Mouse (Mus musculus): ENCODE results near the gene Bglap.

Bglap gene

DNA sequence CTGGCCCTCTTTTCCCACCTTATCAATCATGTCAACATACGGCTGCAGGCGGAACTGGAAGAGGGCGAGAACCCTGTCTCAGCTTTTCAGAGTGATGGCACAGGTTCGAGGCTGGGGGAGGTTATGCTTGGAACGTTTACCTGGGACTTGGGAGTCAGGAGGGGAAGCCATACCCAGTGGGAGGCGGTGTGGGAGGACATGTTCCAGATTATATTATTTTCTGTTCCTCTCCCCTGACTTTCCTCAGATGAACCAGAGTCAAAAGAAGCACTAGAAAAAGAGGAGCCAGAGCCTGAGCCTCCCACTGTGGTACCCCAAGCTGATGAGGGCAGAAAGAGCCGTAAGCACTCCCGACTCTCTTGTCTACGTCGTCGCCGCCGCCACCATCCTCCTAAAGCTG lies 33.5 kb downstream of the Bglap start:
- no peak for DNase-seq (ENCODE audit: low spot score in 2 of 2)

DNA sequence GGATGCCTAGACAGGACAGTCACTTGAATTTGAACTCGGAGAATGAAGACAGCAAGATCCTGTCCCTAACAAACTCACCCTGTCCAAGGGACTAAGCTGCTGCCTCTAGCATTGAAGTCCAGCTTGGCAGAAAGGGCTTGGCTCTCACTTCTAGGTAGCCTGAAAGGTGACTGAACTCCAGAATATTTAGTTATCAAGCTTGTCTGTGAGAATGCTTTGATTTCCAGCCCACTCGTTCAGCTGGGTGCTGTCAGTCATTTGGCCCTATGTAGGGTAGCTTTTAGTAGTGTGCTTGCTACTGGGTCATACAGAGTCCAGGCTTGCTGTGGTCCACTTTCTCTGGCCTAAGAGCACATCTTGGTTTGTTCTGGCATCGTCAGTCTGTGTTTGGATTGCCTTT lies 45.3 kb downstream of the Bglap start:
- DNase-seq (ENCODE audit: low spot score in 2 of 2) = no peak

DNA sequence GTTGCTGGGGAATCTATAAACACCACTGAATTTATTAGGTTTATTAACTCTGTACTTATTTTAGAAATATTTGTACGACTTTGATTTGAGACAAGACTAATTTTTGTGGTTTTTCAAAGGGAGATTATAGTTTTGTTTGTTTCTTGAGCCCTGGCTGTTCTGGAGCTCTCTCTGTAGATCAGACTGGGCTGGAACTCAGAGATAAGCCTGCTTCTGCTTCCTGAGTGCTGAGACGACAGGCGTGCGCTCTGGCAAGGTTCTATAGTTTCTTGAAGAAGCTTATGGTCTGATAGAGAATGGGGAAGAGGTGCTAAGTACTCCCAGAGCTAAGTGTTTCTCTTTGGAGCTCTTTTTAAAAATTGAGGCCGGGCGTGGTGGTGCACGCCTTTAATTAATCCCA lies 45.9 kb downstream of the Bglap start:
- no peak for DNase-seq (ENCODE audit: low spot score in 2 of 2)

DNA sequence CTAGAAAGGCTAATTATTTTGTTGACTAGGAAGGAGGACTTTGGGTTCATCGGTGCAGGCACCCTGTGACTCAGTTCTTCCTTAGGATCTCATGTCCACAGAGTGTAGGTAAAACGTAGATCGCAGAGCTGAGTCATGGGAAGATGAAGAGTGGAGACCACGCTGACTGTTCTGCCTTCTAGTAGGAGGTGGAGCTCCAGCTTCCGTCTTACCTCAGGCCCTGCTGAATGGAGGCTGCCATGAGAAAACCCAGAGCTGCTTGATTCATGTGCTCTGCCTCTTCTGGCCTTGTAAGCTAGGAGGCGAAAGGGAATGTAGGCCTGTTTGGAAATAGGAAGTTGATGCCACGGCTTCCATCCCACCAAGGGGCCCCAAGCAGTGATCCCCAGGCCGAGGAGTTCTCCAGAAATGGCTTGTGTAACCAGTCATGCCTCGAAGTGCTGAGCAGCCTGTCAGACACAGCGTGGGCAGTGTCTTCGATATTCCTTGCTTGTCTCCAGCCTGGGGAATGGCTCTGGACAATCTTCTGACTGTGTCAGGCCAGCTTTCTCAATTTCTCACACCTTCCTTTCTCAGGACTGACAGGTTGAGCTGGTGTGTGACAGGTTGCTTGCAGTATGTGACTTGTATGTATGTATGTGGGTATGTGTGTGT lies 46.8 kb downstream of the Bglap start:
- no peak for DNase-seq (ENCODE audit: low spot score in 2 of 2)

DNA sequence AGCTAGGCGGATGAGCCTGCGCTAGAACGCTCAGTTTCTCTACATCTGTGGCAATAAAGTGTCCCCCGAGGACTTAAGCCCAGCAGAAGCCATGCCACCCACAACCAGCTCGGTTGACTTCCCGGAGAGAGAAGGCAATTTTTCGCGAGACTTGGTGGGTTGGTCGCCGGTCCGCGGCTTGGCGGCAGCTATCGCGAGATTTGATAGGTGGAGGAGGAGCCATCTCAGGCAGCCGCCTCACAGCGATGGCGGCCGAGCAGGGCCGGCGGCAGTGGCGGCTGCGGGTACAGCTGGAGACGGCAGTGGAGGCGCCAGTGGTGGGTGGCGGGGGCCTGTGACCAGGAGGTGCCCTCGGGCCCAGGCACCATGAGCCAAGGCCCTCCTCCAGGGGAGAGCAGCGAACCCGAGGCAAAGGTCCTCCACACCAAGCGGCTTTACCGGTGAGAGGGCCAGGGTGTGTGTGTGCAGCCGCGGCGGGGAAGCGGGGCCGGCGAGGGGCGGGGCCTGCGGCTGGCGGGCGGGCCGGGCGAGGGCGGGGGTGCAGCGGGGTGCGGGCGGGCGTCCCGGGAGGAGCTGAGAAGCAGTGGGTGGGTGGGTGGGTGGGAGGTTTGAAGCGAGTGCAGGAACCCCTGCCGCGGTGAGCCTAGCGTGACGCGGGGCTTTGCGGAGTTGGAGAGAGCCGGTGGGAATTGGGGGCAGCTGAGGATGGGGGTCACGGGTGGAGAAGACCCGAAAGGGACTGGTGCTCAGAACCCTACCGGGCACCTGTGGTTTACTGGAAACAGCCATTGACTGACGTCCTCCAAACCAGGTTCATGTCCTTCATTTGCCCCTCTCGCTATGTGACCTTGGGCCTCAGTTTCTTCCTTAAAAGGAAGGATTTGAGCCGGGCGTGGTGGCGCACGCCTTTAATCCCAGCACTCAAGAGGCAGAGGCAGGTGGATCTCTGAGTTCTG lies 47.9 kb downstream of the Bglap start, which contains the start of the genes Tmem79 and Smg5:
TSS of gene Tmem79 (minus strand) at position 91 of the 956 bp plus-strand sequence.
TSS of gene Smg5 (plus strand) at position 203 of the 956 bp plus-strand sequence.
- peak; percentile 96 to 97 for DNase-seq (ENCODE audit: low spot score in 2 of 2)

DNA sequence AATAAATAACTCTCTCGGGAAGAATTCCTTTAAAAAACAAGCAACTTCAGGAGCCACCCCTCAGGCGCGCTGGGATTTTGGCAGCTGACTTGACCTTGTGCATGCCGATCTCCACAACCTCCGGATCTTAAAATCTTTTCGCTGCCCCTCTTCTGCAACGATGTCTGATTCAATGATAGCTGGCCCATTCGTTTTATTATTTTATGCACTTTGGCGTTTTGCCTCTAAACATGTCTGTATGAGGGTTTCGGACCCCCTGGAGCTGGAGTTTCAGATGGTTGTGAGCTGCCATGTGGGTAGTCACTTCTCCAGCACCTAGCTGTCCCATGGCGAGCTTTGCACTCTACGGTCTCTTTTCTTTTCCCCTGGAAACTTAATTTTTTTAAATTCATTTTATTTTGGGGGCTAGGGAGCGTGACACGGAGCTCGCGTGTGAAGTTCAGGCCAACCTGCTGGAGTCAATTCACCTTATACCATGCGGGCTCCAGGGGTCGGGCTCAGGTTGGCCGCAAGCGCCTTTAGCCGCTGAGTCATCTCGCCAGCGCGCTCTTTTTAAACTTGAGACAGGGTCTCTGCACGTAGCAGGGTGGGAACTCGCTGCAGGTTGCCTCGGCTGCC lies 48.7 kb downstream of the Bglap start:
- peak in 1 of 2 experiments; percentile 35 for DNase-seq (ENCODE audit: low spot score in 2 of 2)

DNA sequence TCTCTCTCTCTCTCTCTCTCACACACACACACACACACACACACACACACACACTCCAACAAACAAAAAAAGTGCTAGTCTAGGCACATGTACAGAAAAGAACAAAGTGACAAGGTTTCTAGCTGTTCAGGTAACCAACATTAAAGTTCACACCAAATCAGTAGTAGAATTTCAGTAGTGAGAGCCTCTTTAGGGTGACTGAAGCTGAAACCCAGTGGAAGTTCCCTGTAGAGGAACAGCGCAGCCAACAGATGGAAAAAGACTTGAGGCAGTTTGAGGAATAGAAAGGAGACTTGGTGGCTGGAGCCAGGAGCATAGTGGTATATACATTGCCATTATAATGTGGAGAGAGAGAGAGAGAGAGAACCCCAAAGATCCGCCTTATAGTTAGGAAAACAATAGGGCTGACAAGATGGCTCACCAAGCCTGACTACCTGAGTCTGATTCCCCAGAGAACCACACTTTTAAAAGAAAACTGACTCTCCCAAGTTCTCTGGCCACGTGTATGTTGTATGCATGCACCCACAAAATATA lies 49.3 kb downstream of the Bglap start:
- DNase-seq (ENCODE audit: low spot score in 2 of 2) = no peak

DNA sequence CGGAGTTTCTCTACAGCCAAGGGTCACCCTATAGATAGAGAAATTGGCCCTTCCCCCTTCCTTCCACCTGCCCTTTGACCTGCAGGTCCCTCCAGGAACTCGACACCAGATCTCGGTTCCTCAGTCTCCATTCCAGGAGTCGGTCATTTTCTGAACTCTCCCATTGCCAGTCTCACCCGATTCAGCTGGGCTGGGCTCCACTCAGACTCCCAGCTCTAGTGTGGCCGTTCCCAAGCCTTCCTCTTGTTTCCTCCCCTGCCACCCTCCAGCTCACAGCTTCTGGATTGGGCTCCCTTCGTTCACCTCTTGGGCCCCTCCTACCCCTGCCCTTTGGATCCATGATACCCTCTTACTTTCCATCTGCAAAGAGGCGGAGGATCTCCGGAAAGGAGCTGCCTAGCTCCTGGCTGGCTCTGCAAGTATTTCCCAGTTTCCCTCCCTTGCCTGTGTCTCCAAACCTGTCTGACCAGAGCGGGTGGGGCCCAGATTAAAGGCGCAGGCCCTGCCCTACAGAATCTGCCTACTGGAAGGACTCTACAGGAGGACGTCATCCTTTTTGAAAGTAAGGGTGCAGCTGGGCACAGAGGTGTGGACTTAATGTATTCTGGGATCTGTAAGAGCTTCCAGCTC lies 50.1 kb downstream of the Bglap start:
- no peak for DNase-seq (ENCODE audit: low spot score in 2 of 2)

All from heart, adult 9 months (tissue).